Mouse (Mus musculus): ENCODE data around the gene Kap. TPM values are rescaled to one million over a fixed set of nuclear protein-coding genes. Genes with fewer than 3 reads are reported as not detected.
"Not testable (repeated sequence)": the region's sequence is repeated elsewhere in the genome, so short reads cannot be mapped to it uniquely, and the experiment has no call there.

Gene Kap
- not detected in 2 replicates for polyA plus RNA-seq (2015; fragmentation: Nextera tagmentation; extraction: Ambion mirVana)

DNA sequence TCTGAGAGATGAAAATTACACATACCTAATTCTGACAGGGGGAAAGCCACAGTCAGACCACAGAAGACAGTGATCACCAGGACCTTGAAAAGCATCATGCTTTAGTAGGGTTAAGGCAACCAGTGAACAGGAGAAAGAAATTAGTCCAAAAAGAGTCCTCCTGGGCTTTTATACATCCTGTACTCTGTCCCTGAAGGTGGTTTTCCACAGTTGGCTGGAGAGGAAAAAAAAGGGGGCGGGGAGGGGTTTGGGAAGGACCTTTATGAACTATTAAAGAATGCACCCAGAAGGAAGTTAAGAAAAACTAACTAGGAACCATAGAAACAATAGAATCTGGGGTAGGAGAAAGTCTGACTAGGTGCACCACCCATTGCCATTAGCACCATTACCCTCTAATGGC lies at the start of gene Kap:
Gene Kap (minus strand): TSS at position 237 of the 400 bp plus-strand sequence.
- H3K9ac ChIP-seq: no peak within 1 kb of the TSS
- H3K4me1 ChIP-seq: no peaks in the 10 kb centered on the region
- no peak within 1 kb of the TSS for H3K27ac ChIP-seq
- H3K27me3 ChIP-seq: no peaks in the 10 kb centered on the region
- no peak within 1 kb of the TSS for H3K4me2 ChIP-seq
- no peak within 1 kb of the TSS for H3K4me3 ChIP-seq
- H3K9me3 ChIP-seq: no peaks in the 10 kb centered on the region
- WGBS: 96% methylated on average over 1 of the region's 1 CpGs
- no peaks in the 10 kb centered on the region for H3K36me3 ChIP-seq
- no peak for ATAC-seq (ENCODE audit: insufficient number of reproducible peaks, low FRiP score, low TSS enrichment, low read depth)

DNA sequence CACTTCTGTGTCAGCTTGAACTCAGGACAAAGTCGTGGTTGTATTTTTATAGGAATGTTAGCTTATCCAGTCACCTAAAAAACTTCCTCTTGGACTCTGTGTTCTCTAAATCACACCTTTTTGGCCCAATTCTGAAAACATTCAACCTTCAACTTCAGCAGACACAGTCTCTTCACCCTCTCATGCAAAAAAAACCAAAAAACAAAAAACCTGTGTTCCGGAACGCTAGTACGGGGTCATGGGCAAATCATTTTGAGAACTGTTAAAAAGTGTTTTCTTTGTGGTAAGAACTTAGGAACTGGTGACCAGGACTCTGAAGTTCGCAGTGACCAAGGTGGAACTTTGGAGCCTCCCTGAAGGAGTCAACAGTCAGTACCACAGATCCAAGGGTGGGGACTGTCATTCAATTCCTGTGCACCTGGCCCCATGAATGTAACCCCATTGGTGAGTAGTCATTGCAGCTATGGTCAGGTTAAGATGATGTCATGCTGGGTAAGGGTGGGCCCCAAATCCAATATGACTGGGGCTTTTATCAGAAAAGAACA lies 32.4 kb upstream of the Kap start:
- Histone ChIP-seq H3K4me2 (no peak overlapping the region), H3K4me3 (no peak overlapping the region), H3K36me3 (no peaks in the 10 kb centered on the region), H3K27ac (no peak overlapping the region), H3K9me3 (no peaks in the 10 kb centered on the region), H3K27me3 (no peaks in the 10 kb centered on the region), H3K9ac (no peak overlapping the region), H3K4me1 (no peaks in the 10 kb centered on the region)
- ATAC-seq (ENCODE audit: insufficient number of reproducible peaks, low FRiP score, low TSS enrichment, low read depth): no peak
- WGBS: 82% methylated on average over 5 of the region's 5 CpGs

DNA sequence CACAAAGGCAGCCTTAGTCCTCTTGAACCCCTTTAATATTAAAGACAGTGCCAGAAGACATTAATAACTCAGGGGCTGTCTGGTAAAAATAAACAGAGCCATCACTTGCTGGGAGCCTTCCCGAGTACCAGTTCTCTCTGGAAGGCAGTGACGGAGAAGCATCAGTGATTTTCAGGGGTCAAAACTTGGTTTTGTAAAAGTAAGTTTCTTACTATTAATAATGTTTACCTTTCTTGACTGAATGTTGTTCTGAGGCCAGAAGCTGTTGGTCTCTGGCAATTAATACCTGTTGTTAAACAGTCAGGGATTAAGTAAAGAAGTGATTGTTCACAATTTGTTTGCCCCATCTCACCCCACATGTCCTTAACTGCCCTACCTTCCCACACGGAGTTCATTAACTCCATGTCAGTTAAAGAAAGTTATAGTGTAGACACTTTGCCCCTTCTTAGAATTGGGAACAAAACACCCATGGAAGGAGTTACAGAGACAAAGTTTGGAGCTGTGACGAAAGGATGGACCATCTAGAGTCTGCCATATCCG lies 30.0 kb upstream of the Kap start:
- 71% methylated on average over 5 of the region's 5 CpGs for WGBS

DNA sequence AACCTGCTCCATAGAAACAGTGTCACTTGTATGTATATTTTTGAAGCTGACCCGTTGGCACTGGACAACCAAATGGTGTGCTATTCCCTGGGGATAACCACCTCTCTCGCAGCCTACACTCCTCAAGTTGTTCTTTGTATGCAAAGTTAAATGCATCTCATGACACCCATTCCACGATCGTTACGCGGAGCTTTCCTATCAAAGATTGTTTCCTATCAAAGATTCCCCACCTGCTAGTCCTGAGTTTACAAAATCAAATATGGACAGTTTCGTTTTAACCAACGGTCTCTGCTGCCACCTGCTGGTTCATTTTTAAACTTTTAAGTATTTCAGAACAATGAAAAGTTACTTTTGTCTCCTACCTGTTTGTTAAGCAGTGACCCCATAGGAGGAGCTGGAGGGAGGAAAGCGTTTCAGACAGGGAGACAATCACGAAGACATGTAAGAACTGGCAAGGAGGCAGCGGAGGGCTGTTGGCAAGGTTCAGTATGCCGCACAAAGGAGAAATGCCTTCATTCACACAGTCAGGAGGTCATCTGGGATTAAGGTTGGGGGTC lies 22.4 kb upstream of the Kap start:
- ATAC-seq (ENCODE audit: insufficient number of reproducible peaks, low FRiP score, low TSS enrichment, low read depth): no peak
- Histone ChIP-seq H3K9me3 (no peaks in the 10 kb centered on the region), H3K4me1 (no peaks in the 10 kb centered on the region), H3K27me3 (no peaks in the 10 kb centered on the region), H3K4me2 (no peak overlapping the region), H3K36me3 (no peaks in the 10 kb centered on the region), H3K9ac (no peak overlapping the region), H3K27ac (no peak overlapping the region), H3K4me3 (no peak overlapping the region)
- 30% methylated on average over 12 of the region's 12 CpGs for WGBS

More for the DNA sequence above, 30.0 kb upstream of the Kap start:
- H3K9ac ChIP-seq: no peak overlapping the region
- no peaks in the 10 kb centered on the region for H3K27me3 ChIP-seq
- no peak overlapping the region for H3K4me2 ChIP-seq
- no peak overlapping the region for H3K4me3 ChIP-seq
- H3K27ac ChIP-seq: no peak overlapping the region
- no peaks in the 10 kb centered on the region for H3K4me1 ChIP-seq
- no peaks in the 10 kb centered on the region for H3K36me3 ChIP-seq
- no peak for ATAC-seq (ENCODE audit: insufficient number of reproducible peaks, low FRiP score, low TSS enrichment, low read depth)
- no peaks in the 10 kb centered on the region for H3K9me3 ChIP-seq

DNA sequence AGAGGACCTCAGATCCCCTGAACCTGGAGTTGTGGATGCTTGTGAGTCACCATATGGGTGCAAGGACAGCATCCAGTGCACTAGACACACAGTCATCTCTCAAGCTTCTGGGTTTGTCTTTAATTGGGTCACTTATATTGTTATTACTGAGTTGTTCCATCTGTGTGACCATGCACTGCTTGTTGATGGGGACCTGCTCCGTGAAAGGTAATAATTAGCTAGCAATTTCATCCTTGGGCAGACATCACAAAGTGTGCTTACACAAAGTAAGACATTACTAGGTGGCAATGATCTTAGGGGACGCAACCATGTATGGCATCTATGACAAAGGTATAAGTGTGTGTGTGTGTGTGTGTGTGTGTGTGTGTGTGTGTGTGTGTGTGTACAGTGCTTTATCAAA lies 19.1 kb upstream of the Kap start:
- Histone ChIP-seq H3K27ac (no peak overlapping the region), H3K4me1 (no peaks in the 10 kb centered on the region)
- WGBS: 76% methylated on average over 2 of the region's 2 CpGs

DNA sequence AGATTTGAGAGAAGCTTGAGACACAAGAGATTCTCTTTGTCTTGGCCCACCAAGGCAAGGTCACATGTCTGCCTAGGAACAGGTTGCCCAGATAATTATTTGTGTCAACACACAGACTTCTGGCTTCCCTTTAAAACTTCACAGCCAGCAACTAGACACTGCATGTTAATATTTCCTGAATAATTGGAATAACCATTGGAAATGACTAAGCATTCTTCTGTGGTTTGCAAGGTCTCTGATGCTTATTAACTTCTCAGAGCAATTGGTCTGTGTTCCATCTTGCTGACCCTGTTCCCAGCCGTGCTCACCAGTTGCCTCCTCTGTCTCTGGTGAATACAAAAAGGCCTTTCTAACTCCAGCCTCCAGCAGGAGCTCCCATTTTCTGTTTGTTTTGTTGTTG lies 17.6 kb upstream of the Kap start:
- H3K4me1 ChIP-seq: no peaks in the 10 kb centered on the region
- no peak overlapping the region for H3K4me3 ChIP-seq
- no peak overlapping the region for H3K4me2 ChIP-seq
- ATAC-seq (ENCODE audit: insufficient number of reproducible peaks, low FRiP score, low TSS enrichment, low read depth): no peak
- no peaks in the 10 kb centered on the region for H3K36me3 ChIP-seq
- no peaks in the 10 kb centered on the region for H3K9me3 ChIP-seq
- no peak overlapping the region for H3K27ac ChIP-seq
- no peak overlapping the region for H3K9ac ChIP-seq
- 54% methylated on average over 1 of the region's 1 CpGs for WGBS
- H3K27me3 ChIP-seq: no peaks in the 10 kb centered on the region

More for the DNA sequence above, 19.1 kb upstream of the Kap start:
- no peak overlapping the region for H3K4me3 ChIP-seq
- H3K9me3 ChIP-seq: no peaks in the 10 kb centered on the region
- no peak overlapping the region for H3K4me2 ChIP-seq
- H3K36me3 ChIP-seq: no peaks in the 10 kb centered on the region
- no peak overlapping the region for H3K9ac ChIP-seq
- no peaks in the 10 kb centered on the region for H3K27me3 ChIP-seq
- ATAC-seq (ENCODE audit: insufficient number of reproducible peaks, low FRiP score, low TSS enrichment, low read depth): no peak

DNA sequence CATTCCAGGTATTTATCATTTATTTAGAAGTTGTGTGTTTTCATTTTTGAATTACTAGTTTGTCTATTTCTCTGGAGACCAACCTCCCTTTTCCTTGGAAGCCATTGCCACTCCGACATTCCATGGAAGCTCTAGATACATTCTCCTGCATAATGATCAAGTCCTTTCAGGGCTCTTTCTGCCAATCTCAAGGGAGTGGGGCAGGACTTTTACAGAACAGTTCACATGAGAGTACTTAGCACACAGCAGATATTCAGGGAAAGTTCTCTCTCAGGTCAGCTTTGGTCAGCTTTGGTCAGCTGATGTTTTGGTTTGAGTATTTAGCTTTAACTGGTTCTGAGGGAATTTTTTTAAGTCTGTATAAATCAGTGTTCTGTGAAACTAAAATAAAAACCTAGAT lies 14.8 kb upstream of the Kap start:
- no peaks in the 10 kb centered on the region for H3K9me3 ChIP-seq
- H3K4me1 ChIP-seq: no peaks in the 10 kb centered on the region
- H3K27me3 ChIP-seq: no peaks in the 10 kb centered on the region
- H3K36me3 ChIP-seq: no peaks in the 10 kb centered on the region
- no peak overlapping the region for H3K4me2 ChIP-seq
- no peak overlapping the region for H3K4me3 ChIP-seq
- no peak overlapping the region for H3K9ac ChIP-seq
- H3K27ac ChIP-seq: no peak overlapping the region
- no peak for ATAC-seq (ENCODE audit: insufficient number of reproducible peaks, low FRiP score, low TSS enrichment, low read depth)
- 91% methylated on average over 1 of the region's 1 CpGs for WGBS

DNA sequence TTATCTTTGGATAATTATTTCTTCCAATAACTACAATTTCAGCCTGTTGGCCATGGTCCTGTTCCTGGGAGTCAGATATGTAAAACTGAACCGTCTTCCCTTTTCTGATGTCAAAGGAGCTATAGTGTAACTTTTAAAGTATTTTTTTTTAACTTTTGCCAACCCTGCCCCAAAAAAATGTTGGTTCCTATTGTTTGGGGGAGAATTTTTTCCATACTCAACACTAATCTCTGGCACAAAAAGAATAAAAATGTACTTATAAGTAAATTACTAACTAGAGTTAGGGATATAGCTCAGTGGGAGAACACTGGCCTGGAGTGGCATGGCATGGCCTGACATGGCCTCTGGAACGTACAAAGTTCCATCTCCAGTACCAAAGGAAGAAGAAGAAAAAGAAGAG lies 2.3 kb upstream of the Kap start:
- 75% methylated on average over 2 of the region's 2 CpGs for WGBS
- H3K27me3 ChIP-seq: no peaks in the 10 kb centered on the region
- no peak for ATAC-seq (ENCODE audit: insufficient number of reproducible peaks, low FRiP score, low TSS enrichment, low read depth)
- H3K36me3 ChIP-seq: no peaks in the 10 kb centered on the region
- no peak overlapping the region for H3K9ac ChIP-seq
- H3K4me1 ChIP-seq: no peaks in the 10 kb centered on the region
- no peak overlapping the region for H3K4me2 ChIP-seq
- no peak overlapping the region for H3K4me3 ChIP-seq
- no peak overlapping the region for H3K27ac ChIP-seq
- H3K9me3 ChIP-seq: no peaks in the 10 kb centered on the region

DNA sequence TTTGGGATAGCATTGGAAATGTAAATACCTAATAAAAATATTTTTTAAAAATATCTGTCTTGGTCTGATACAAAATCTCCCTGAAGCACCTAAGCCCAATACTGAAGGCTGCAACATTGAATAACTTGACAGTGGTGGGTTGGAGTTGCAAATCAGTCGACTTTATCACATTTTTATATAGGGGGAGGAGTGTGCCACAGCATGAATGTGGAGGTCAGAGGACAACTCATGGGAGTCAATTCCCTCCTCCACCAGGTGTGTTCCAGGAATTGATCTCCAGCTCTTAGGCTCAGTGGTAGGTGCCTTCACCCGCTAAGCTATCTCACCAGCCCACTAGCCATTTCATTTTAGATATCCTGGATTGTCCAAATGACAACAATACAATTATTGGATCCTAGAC lies 4.2 kb downstream of the Kap start:
- Histone ChIP-seq H3K27ac (no peak overlapping the region), H3K4me1 (no peaks in the 10 kb centered on the region), H3K9me3 (no peaks in the 10 kb centered on the region), H3K4me2 (no peak overlapping the region), H3K9ac (no peak overlapping the region), H3K27me3 (no peaks in the 10 kb centered on the region), H3K4me3 (no peak overlapping the region), H3K36me3 (no peaks in the 10 kb centered on the region)
- no peak for ATAC-seq (ENCODE audit: insufficient number of reproducible peaks, low FRiP score, low TSS enrichment, low read depth)
- 67% methylated on average over 2 of the region's 2 CpGs for WGBS

DNA sequence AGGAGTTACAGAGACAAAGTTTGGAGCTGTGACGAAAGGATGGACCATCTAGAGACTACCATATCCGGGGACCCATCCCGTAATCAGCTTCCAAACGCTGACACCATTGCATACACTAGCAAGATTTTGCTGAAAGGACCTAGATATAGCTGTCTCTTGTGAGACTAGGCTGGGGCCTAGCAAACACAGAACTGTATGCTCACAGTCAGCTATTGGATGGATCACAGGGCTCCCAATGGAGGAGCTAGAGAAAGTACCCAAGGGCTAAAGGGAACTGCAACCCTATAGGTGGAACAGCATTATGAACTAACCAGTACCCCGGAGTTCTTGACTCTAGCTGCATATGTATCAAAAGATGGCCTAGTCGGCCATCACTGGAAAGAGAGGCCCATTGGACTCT lies 4.7 kb downstream of the Kap start:
- not testable (repeated sequence) for H3K27ac ChIP-seq; H3K27me3 ChIP-seq; H3K4me3 ChIP-seq; H3K4me1 ChIP-seq; H3K4me2 ChIP-seq; H3K9ac ChIP-seq; ATAC-seq (ENCODE audit: insufficient number of reproducible peaks, low FRiP score, low TSS enrichment, low read depth); H3K9me3 ChIP-seq; H3K36me3 ChIP-seq
- 87% methylated on average over 6 of the region's 6 CpGs for WGBS

DNA sequence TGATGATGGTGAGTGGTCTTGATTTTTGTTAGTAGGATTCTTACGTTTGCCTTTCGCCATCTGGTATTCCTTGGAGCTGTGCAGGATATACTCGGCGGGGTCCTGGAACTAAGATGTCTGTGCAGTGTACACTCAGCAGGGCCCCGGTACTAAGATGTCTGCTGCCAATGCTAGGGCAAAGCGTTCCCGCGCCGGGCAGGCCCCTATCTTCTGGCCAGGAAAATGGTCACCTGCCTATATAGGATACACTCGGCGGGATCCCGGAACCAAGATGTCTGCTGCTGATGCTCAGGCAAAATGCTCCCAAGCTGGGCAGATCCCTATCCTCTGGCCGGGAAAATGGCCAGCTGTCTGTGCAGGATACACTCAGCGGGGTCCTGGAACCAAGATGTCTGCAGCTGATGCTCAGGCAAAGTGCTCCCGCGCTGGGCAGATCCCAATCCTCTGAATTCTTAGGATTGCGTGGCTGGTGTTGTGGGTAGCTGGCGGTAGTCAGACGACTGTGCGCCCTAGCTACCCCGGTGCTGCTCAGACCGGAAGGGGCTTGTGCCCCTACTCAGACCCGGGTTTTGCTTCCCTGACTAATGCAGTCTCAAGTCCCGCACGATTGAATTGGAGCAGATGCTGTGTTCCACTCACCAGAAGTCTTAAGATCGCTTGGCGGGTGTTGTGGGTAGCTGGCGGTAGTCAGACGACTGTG lies 15.1 kb downstream of the Kap start:
- ATAC-seq (ENCODE audit: insufficient number of reproducible peaks, low FRiP score, low TSS enrichment, low read depth); H3K4me3 ChIP-seq: not testable (repeated sequence)
- WGBS: 86% methylated on average over 29 of the region's 29 CpGs

DNA sequence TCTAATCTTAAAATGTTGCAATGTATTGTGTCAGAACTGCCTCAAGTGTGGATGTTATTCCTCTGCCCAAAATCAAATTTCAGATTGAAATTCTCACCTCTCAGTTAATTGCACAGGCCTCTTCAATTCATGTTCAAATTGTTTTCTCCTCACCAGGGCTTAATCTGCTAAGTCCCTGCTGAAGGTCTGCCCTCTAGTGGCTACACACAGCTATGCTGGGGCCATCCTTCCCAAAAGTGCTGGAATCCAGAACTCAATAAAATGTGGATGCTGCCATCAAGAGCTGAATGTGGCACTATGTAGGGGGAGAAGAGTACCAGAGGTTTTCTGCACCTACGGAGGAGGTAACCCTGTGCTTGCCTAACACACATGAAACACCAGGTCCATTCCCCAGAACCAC lies 41.2 kb downstream of the Kap start:
- ATAC-seq (ENCODE audit: insufficient number of reproducible peaks, low FRiP score, low TSS enrichment, low read depth): no peak
- no peaks in the 10 kb centered on the region for H3K27me3 ChIP-seq
- 47% methylated on average over 1 of the region's 1 CpGs for WGBS
- no peak overlapping the region for H3K4me2 ChIP-seq
- H3K4me1 ChIP-seq: no peaks in the 10 kb centered on the region
- H3K4me3 ChIP-seq: no peak overlapping the region
- H3K9me3 ChIP-seq: no peaks in the 10 kb centered on the region
- H3K27ac ChIP-seq: no peak overlapping the region
- no peak overlapping the region for H3K9ac ChIP-seq
- no peaks in the 10 kb centered on the region for H3K36me3 ChIP-seq

More for the DNA sequence above, 15.1 kb downstream of the Kap start:
- not testable (repeated sequence) for H3K27ac ChIP-seq, H3K4me2 ChIP-seq, H3K27me3 ChIP-seq, H3K9ac ChIP-seq, H3K36me3 ChIP-seq, H3K9me3 ChIP-seq, H3K4me1 ChIP-seq

Data from limb, embryonic 15.5 days (tissue).